Comparison of ENCODE assay signal across 17 mouse cellular contexts in the genomic region with DNA sequence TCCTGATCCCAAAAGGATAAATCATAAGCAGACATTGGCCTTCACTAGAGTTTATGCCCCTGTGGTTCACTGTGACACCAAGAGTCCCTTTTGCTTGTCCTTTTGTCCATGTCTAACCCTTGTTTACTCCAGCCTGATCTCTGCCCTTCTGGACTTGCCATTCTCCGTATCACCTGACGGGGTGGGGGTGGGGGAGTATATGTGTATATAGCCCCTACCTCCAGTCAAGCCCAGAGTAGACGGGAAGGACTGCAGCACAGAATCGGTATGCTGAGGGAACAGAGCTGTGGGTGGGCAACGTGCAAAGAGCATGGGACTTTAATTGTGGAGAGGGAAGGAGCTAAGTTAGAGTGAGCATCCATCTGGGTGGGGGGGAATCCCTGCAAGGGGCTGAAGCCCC. TPM values are rescaled to one million over a fixed set of nuclear protein-coding genes. Genes with fewer than 3 reads are reported as not detected.
DNase-seq lines count a peak whose midpoint lies in the region; ATAC-seq lines count a peak whose summit lies in the region.
"Had no signal": no experiment of that assay in that cellular context is flagged by ENCODE, and none has a peak within 500 bp of the region (broad histone marks: within the 10 kb centered on the region; RNA-seq: fewer than 3 reads in every experiment).

A gene (plus strand): TSS at position 198 of the 400 bp plus-strand sequence.

- no peaks in the 10 kb centered on the region for H3K27me3 ChIP-seq in heart, embryonic 11.5 days (ENCODE audit: control insufficient read depth, insufficient read depth, low read length)
- no peaks in the 10 kb centered on the region for H3K27me3 ChIP-seq in neural tube, embryonic 15.5 days (replicated peaks)
- H3K27me3 ChIP-seq in liver, embryonic 13.5 days: no peaks in the 10 kb centered on the region
- H3K27me3 ChIP-seq: embryonic facial prominence, embryonic 15.5 days; hindbrain, embryonic 13.5 days had no signal

- H3K4me1 ChIP-seq in heart, embryonic 11.5 days (ENCODE audit: control insufficient read depth, insufficient read depth, low read length): peaks cover 13% of the 10 kb centered on the region
- peaks cover 18% of the 10 kb centered on the region for H3K4me1 ChIP-seq in neural tube, embryonic 15.5 days
- peaks cover 22% of the 10 kb centered on the region for H3K4me1 ChIP-seq in liver, embryonic 13.5 days (replicated peaks)

- H3K27ac ChIP-seq in heart, embryonic 11.5 days (ENCODE audit: low read depth, low read length): no peak within 1 kb of the TSS
- H3K27ac ChIP-seq in neural tube, embryonic 15.5 days (replicated peaks): no peak within 1 kb of the TSS
- H3K27ac ChIP-seq in liver, embryonic 13.5 days: peak within 1 kb of the TSS; percentile 89
- H3K27ac ChIP-seq: embryonic facial prominence, embryonic 15.5 days; hindbrain, embryonic 13.5 days had no signal

- H3K9ac ChIP-seq in heart, embryonic 11.5 days (ENCODE audit: low read depth, low read length): no peak within 1 kb of the TSS
- H3K9ac ChIP-seq in neural tube, embryonic 15.5 days (replicated peaks): no peak within 1 kb of the TSS
- peak within 1 kb of the TSS; percentile 62 for H3K9ac ChIP-seq in liver, embryonic 13.5 days
- H3K9ac ChIP-seq: embryonic facial prominence, embryonic 15.5 days; hindbrain, embryonic 13.5 days had no signal

- no peaks in the 10 kb centered on the region for H3K9me3 ChIP-seq in heart, embryonic 11.5 days (replicated peaks; ENCODE audit: control insufficient read depth, low read length)
- no peaks in the 10 kb centered on the region for H3K9me3 ChIP-seq in neural tube, embryonic 15.5 days (replicated peaks)
- H3K9me3 ChIP-seq in liver, embryonic 13.5 days (replicated peaks): no peaks in the 10 kb centered on the region
- H3K9me3 ChIP-seq: embryonic facial prominence, embryonic 15.5 days; hindbrain, embryonic 13.5 days had no signal

- H3K4me3 ChIP-seq in heart, embryonic 11.5 days (ENCODE audit: low read depth, low read length): no peak within 1 kb of the TSS
- no peak within 1 kb of the TSS for H3K4me3 ChIP-seq in neural tube, embryonic 15.5 days (replicated peaks)
- peak within 1 kb of the TSS; percentile 54 for H3K4me3 ChIP-seq in liver, embryonic 13.5 days (replicated peaks)
- H3K4me3 ChIP-seq: embryonic facial prominence, embryonic 15.5 days; hindbrain, embryonic 13.5 days had no signal

- no peak for ATAC-seq in heart, embryonic 11.5 days (replicated peaks; ENCODE audit: insufficient number of reproducible peaks, low FRiP score, low TSS enrichment)
- no peak for ATAC-seq in neural tube, embryonic 15.5 days (ENCODE audit: low FRiP score)
- ATAC-seq in liver, embryonic 13.5 days (ENCODE audit: low read depth): no peak
- ATAC-seq: activated CD4-positive, CD25-positive, alpha-beta regulatory T cell, adult 4 months; forebrain, embryonic 16.5 days had no signal

- no peak for DNase-seq in heart, postnatal 14 days
- no peak for DNase-seq in neural tube, embryonic 10.5 days (ENCODE audit: extremely low spot score, low spot score)
- no peak for DNase-seq in liver, embryonic 13.5 days
- DNase-seq in right cerebral cortex, postnatal 25 days: no peak
- no peak for DNase-seq in right cerebral cortex, adult 18-20 months
- DNase-seq: gastrocnemius, postnatal 36 days; kidney, postnatal 4 days; lung, adult 2 months; right cerebral cortex, postnatal 14 days; thymus, postnatal 25 days had no signal

- H3K4me2 ChIP-seq in heart, embryonic 11.5 days: no peak within 1 kb of the TSS
- no peak within 1 kb of the TSS for H3K4me2 ChIP-seq in neural tube, embryonic 15.5 days
- H3K4me2 ChIP-seq in liver, embryonic 13.5 days: peak within 1 kb of the TSS; percentile 47
- H3K4me2 ChIP-seq: embryonic facial prominence, embryonic 15.5 days; hindbrain, embryonic 13.5 days had no signal

- intact Hi-C loops in heart, postnatal 14 days (cut with DNase I): loop anchor here (2.0 kb wide), 1 partner anchor 58 kb away; no protein-coding TSS in a partner anchor

- H3K36me3 ChIP-seq in heart, embryonic 11.5 days (ENCODE audit: control insufficient read depth, insufficient read depth, low read length): peaks cover 2% of the 10 kb centered on the region
- H3K36me3 ChIP-seq in neural tube, embryonic 15.5 days: peaks cover 3% of the 10 kb centered on the region
- peaks cover 8% of the 10 kb centered on the region for H3K36me3 ChIP-seq in liver, embryonic 13.5 days

- 77% methylated on average over 5 of the region's 5 CpGs for WGBS in heart, embryonic 11.5 days (ENCODE audit: insufficient replicate concordance)
- 84% methylated on average over 5 of the region's 5 CpGs for WGBS in neural tube, embryonic 15.5 days
- 64% methylated on average over 5 of the region's 5 CpGs for WGBS in liver, embryonic 13.5 days (ENCODE audit: insufficient replicate concordance)

RNA-seq across cellular contexts. Expression of the gene that starts here (rescaled TPM):
- polyA plus RNA-seq in heart, embryonic 11.5 days (2014; fragmentation: Nextera tagmentation; extraction: Ambion mirVana): 13.6 and 55.4 TPM in 2 replicates
- 1 to 10 TPM; 1.6 to 4.0 TPM for total RNA-seq in heart, postnatal 14 days (2021)
- polyA plus RNA-seq in neural tube, embryonic 15.5 days (2015; fragmentation: Nextera tagmentation; extraction: Ambion mirVana): 11.1 and 12.9 TPM in 2 replicates
- polyA plus RNA-seq in liver, embryonic 13.5 days (2015; fragmentation: Nextera tagmentation; extraction: Ambion mirVana): 3,578 and 3,897 TPM in 2 replicates
- total RNA-seq: monocyte, adult 5-6 weeks had no signal
- polyA plus RNA-seq: activated CD4-positive, CD25-positive, alpha-beta regulatory T cell, adult 4 months had no signal

Comparison
In these comparisons a context has a peak if more than half of its experiments do, and no peak if none do; other contexts are left out.
1. RNA of the gene that starts here (polyA plus RNA-seq): 3,578 to 3,897 TPM in liver, embryonic 13.5 days; 13.6 to 55.4 TPM in heart, embryonic 11.5 days and 11.1 to 12.9 TPM in neural tube, embryonic 15.5 days; every median in the first group is over 10 times any median in the second.